Mouse (Mus musculus): ENCODE results near the gene Triobp. TPM values are rescaled to one million over a fixed set of nuclear protein-coding genes. Genes with fewer than 3 reads are reported as not detected.

The Triobp gene
- total RNA-seq, 2 experiments from 2014 or later: 16.3 to 43.6 TPM

DNA sequence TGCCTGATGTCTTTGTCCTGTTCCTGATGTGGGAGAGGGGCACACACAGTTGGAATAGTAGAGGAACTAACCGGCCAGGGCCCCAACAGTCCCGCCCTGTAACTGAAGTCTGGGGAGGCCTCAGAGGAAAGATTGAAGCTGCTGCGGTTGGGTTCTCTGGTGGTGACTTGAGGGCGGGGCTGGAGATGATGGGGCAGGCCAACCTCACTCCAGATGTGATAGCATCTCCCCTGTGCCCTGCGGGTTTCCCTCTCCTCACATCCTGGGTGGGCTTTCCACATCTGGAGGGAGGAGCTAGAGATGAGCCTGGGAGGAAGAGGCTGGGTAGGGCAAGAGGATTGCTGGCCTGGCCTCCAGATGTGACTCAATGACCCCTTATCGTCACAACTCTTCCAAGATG is 23.9 kb upstream of the Triobp start:
- ATAC-seq (replicated peaks; ENCODE audit: low FRiP score, poor library complexity, severe bottlenecking): peak; percentile 55

- no peak for ATAC-seq (replicated peaks; ENCODE audit: low FRiP score, poor library complexity, severe bottlenecking)
Measured at GRCm38 (mm10) chr15:78925129-78925528, 22.4 kb upstream of the Triobp start.

GRCm38 (mm10) chr15:78926021-78926919 is 21.3 kb upstream of the Triobp start, which contains the start of gene Lgals1:
TSS of gene Lgals1 (plus strand) at chr15:78926725.
- ATAC-seq (replicated peaks; ENCODE audit: low FRiP score, poor library complexity, severe bottlenecking): 0 out of 2 replicates have a peak, but pooled peaks have one; percentile 13

DNA sequence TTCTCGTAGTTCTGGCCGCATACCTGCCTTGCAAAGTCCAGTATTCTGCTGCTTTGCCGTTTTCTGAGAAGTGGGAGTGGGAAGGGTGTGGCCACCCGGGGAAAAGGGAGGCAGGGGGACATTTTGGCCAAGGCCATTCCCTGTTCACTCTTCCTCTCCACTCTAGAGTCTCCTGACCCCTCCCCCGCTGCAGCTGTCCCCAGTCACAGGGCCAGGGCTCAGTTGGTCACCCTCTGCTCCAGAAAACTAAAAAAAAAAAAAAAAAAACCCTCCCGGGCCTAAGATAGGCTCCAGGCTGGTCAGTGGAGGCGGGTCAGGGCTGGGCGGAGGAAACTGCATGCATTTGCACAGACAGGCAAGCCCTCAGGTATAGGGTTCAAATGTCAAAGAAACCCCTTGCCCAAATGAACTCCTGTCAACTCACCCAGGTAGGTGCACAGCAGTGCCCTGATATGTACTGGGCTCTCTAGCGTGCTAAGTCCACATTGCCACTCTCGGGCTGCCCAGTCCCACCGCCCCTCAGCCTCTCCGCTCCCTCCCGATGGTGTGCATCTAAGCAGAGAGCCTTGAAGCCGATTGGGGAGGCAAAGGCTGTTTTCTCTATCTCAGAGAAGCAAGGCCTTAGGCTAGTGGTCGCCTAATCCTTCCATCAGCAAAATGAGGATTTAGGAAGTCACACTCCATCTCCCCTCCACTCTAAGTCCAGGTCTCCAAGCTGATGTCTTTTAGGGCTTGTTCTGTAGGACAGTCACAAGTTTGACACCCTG is 20.3 kb upstream of the Triobp start:
- ATAC-seq (replicated peaks; ENCODE audit: low FRiP score, poor library complexity, severe bottlenecking): no peak

- no peak for ATAC-seq (replicated peaks; ENCODE audit: low FRiP score, poor library complexity, severe bottlenecking)
Measured at GRCm38 (mm10) chr15:78927788-78928457, 19.6 kb upstream of the Triobp start.

GRCm38 (mm10) chr15:78928539-78928938 is 19.0 kb upstream of the Triobp start:
- no peak for ATAC-seq (replicated peaks; ENCODE audit: low FRiP score, poor library complexity, severe bottlenecking)

- ATAC-seq (replicated peaks; ENCODE audit: low FRiP score, poor library complexity, severe bottlenecking): no peak
Measured at GRCm38 (mm10) chr15:78930192-78930706, 17.3 kb upstream of the Triobp start.

DNA sequence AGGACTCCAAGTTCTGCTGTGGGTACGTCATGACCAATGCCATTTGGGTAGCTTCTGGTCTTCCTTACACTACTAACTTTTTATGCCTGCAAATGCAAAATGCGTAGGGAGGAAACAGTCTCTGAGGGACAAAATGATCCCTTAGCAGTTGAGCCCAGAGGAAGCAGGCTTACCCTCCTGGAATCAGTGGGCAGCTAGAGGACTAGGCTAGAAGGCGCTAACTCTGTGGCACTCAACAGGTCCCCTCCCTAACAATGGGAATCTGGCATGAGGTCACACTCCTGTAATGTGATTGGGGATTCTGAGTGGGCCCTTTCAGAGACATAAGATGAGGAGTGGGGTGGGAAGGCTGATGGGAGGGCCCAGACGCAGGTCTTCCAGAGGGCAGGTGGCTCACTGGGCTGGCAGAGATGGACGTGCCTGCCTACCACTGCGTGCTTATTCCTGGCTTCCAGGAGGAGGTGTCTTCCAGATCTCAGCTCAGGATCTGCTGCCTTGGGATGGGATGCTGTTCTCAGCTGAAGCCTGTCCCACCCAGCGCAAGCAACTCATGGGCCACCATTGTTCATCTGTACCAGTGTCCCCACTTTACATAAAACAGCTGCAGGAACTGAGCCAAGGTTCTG is 16.6 kb upstream of the Triobp start:
- no peak for ATAC-seq (replicated peaks; ENCODE audit: low FRiP score, poor library complexity, severe bottlenecking)

GRCm38 (mm10) chr15:78931577-78931976 is 15.9 kb upstream of the Triobp start:
- ATAC-seq (replicated peaks; ENCODE audit: low FRiP score, poor library complexity, severe bottlenecking): 0 out of 2 replicates have a peak, but pooled peaks have one; percentile 30

- peak; percentile 89 for ATAC-seq (replicated peaks; ENCODE audit: low FRiP score, poor library complexity, severe bottlenecking)
Measured at GRCm38 (mm10) chr15:78934784-78935320, 12.7 kb upstream of the Triobp start, which contains the start of gene Nol12. TSS of gene Nol12 (plus strand) at chr15:78934933.

GRCm38 (mm10) chr15:78936403-78936802 is 11.1 kb upstream of the Triobp start:
- ATAC-seq (replicated peaks; ENCODE audit: low FRiP score, poor library complexity, severe bottlenecking): no peak

DNA sequence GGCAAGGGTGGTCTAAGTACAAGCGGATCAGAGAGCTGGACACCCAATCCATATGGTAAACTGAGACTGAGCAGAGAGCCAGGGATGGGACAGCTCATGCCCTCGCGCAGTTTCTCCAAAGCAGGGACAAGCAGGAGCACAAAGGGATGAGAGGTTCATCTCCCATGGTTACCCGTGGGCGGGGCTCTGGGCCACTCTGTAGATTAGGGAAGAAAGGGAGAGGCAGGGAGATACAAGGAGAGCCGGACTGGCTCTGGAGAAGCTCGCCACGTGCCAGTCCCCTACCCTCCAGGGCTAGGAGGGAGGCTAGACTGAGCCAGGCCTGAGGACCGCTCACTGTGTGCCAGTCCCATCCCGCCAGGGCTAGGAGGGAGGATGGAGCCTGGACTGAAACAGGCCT is 10.2 kb upstream of the Triobp start:
- ATAC-seq (replicated peaks; ENCODE audit: low FRiP score, poor library complexity, severe bottlenecking): no peak

- ATAC-seq (replicated peaks; ENCODE audit: low FRiP score, poor library complexity, severe bottlenecking): no peak
Measured at GRCm38 (mm10) chr15:78937963-78938362, 9.6 kb upstream of the Triobp start.

DNA sequence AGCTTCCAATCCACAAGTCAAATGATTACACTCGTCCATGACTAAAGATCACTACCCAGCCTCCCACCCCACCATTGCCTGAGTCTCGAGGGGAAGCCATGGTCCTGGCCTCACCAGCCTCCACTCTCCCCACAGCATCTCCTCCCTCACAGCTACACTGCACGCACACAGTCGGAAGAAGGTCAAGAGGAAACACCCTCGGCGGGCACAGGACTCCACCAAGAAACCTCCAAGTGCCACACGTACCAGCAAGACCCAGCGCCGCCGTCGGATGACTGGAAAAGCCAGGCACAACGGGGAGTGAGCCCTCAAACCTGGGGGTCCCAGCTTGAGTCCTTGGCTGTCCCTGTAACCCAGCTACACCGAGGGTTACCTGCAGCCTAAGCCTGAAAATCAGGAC is 7.2 kb upstream of the Triobp start:
- ATAC-seq (replicated peaks; ENCODE audit: low FRiP score, poor library complexity, severe bottlenecking): no peak

DNA sequence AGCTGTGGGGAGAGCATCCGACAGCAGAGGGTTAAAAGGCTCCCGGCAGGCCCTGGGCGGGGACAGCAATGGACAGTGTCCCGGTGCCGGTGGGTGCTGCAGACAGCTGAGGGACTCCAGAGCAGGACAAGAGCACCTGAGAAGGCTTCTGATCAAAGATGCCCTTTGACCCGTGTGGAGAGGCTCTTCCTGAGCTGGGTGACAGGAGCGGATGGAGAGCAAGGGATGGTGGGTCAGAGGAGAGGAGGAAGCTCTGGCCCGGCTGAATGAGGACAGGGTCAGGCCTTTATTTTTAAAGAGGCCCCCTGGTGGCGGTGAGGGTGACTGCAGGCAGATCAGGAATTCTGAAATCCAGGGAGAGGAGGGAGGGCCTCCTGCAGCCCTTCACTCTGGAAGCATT is 4.9 kb upstream of the Triobp start:
- peak; percentile 78 for ATAC-seq (replicated peaks; ENCODE audit: low FRiP score, poor library complexity, severe bottlenecking)

DNA sequence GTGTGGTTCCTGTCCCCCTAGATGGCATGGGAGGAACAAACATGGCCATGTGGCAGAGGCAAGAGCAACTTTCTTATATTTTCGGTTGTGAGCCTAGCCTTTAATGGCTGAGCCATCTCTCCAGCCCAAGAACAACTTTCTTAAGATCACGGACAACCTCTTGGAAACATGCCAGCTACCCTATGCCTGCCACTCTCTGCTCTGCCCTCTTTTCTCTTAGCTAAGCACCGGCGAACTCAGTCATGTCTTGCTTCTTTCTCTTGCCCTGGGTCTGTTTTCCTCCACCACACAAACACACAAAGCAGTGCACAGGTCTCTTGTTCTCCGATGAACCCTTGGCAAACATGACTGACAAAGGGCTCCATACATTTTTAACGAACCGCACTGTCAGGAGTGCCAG is 1.3 kb upstream of the Triobp start:
- ATAC-seq (replicated peaks; ENCODE audit: low FRiP score, poor library complexity, severe bottlenecking): no peak

- ATAC-seq (replicated peaks; ENCODE audit: low FRiP score, poor library complexity, severe bottlenecking): no peak
Measured at GRCm38 (mm10) chr15:78948152-78948725, 715 bp downstream of the Triobp start.

DNA sequence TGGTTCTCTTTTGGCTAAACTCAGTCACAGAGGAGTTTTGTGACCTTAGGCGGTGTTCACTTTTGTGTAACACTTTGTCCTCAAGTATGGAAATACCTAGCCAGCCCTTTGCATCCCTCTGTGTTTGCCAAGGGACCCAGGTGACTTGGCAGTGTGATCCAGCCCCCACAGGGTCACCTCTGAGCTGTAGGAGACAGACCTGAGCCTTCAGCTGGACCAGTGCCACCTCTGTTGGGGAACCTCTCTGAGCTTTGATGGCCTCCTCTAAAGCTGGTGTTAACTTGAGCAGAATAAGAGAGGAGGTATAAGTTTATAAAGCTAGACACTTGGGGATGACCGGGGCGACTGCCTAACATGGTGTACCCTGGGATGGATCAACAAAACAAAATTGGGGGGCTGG is 1.4 kb downstream of the Triobp start:
- no peak for ATAC-seq (replicated peaks; ENCODE audit: low FRiP score, poor library complexity, severe bottlenecking)

- ATAC-seq (replicated peaks; ENCODE audit: low FRiP score, poor library complexity, severe bottlenecking): no peak
Measured at GRCm38 (mm10) chr15:78955663-78956062, 8.1 kb downstream of the Triobp start.

All from erythroblast, adult 5-6 weeks (primary cell).